Mouse (Mus musculus) central nervous system, embryonic 14 days (tissue): Measurements from ENCODE around the gene Prr9. TPM values are rescaled to one million over a fixed set of nuclear protein-coding genes. Genes with fewer than 3 reads are reported as not detected.

ENCODE experiments used
- polyA plus RNA-seq: library from polyadenylated mRNA; depleted of rRNA; stranded (reverse); fragments of >200 nt; gene quantifications from 2 replicates; pipeline ENCODE4 v1.2.3, GENCODE M21; 2012; rRNA removed

Gene Prr9
- polyA plus RNA-seq: not detected in 2 replicates

DNA sequence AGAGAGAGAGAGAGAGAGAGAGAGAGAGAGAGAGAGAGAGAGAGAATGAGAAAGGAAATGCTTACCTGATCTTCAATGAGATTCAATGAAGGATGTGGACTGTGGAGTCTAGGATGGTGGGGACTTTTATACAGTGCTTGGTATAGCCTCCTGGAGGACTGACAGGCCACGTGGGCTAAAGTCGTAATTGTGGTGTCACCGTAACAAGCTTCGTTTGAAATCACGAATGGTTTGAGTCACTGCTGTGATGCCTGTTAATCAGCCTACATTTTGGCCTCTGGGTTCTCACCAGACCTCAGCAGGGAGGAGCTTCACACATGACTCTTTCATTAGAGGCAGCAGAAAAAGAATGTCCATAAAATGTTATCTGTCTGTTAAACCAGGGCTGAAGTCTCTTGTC is at the start of gene Prr9:
Gene Prr9 (minus strand): TSS at position 101 of the 400 bp plus-strand sequence.

GRCm38 (mm10) chr3:92142644-92143043 is 18.9 kb upstream of the Prr9 start, which contains the start of gene Lelp1:
Gene Lelp1 (minus strand): TSS chr3:92142744.

DNA sequence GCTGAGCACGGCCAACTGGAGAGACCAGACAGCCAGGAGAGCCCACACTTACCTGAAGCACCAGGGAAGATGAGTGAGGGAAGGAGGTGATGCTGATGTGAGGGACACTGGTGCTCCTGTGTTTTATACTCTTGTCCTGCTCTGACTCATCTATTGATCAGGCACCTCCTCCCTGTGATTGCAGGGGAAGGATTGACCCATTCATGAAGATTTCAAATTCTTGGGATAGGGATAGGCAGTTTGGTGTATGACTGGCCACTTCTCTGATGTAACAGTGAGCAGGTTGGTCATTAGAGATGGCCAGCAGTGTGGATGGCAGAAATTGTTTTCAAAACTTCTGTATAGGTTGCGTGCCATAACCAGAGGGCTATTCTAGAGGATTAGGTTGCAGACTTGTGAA is 40.7 kb downstream of the Prr9 start, which contains the start of gene Lor:
Gene Lor (minus strand): TSS at position 101 of the 400 bp plus-strand sequence.

Other genes with a start within 250 kb of the Prr9 start
- gene Pglyrp3, start 109.4 kb downstream of the Prr9 start, polyA plus RNA-seq: 0.15 TPM in 1 of 2 replicates, not detected in the other
- 3.9 and 6.2 TPM in 2 replicates for gene Lor, start 40.8 kb downstream of the Prr9 start, polyA plus RNA-seq
- gene Lelp1, start 18.8 kb upstream of the Prr9 start, polyA plus RNA-seq: not detected in 2 replicates
- 0.08 TPM in 1 of 2 replicates, not detected in the other for gene Sprr2a1, start 91.9 kb upstream of the Prr9 start, polyA plus RNA-seq
- 0.95 and 5.4 TPM in 2 replicates for gene Sprr2a2, start 92.0 kb upstream of the Prr9 start, polyA plus RNA-seq
- 0.02 and 0.31 TPM in 2 replicates for gene Sprr2a3, start 161.5 kb upstream of the Prr9 start, polyA plus RNA-seq
- gene Sprr2b, start 192.7 kb upstream of the Prr9 start, polyA plus RNA-seq: not detected in 2 replicates
- gene Sprr2d, start 215.2 kb upstream of the Prr9 start, polyA plus RNA-seq: not detected in 2 replicates
- not detected in 2 replicates for gene Sprr2e, start 228.2 kb upstream of the Prr9 start, polyA plus RNA-seq
- gene Sprr2f, start 241.2 kb upstream of the Prr9 start, polyA plus RNA-seq: not detected in 2 replicates